Mouse (Mus musculus) cerebral cortex, adult 2 months (tissue): ENCODE results near the gene Nsun5.

Experiments used
- WGBS: fragments of 180-500 bp; shearing (Covaris S2); methylation state at CpG from one replicate; pipeline ENCODE4 v1.1.7; 2018; 5-methylcytosine and 5-hydroxymethylcytosine counted together

The Nsun5 gene

DNA sequence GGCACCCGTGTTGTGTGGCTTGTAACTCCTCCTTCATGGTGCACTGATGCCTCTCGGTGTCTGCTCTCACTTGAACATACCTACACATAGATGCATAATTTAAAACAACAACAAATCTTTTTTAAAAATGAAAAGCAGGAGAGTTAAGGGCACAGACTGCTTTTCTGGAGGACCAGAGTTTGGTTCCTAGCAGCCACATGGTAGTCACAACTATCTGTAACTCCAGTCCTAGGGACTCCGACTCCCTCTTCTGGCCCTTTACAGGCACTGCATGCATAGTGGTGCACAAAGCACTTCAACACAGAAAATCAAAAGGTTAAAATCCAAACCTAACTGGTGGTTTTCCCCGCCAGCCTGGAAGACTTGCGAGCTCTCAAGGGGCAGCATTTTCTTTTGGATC lies 3.8 kb downstream of the Nsun5 start:
- WGBS, result 95% methylated on average over 5 of the region's 5 CpGs

DNA sequence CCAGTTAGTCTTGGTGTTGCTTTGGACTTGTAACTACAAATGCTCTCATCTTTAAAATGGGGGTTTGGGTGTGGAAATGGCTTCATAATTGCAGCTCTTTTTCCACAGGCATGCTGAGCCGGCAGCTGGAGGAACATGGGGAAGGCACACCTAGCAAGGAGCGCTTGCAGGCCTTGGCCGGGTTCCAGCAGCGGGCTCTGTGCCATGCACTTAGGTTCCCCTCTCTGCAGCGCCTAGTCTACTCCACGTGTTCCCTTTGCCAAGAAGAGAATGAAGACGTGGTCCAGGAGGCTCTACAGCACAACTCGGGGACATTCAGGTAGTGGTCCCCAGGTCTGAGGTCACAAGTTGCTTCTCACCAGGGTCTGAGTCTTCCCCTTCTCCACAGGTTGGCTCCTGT lies 5.4 kb downstream of the Nsun5 start:
- 37% methylated on average over 8 of the region's 8 CpGs for WGBS

DNA sequence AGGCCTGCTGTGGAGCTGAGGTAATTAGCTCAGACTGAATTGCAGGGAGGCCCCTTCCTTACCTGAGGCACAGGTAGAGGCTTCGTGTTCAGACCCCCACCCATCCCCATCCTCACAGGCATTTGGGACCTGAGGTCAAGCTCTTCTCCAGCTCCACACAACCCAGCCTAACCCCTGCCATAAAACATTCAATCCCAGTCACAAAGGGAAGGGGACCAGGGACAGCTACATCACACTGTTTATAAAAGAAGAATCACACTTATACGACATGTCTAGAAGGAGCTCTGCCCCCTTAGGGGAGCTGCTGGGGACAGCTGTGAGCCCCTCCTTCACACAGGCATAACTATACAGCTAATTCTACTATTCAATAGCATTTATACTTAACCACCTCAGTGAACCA lies 6.6 kb downstream of the Nsun5 start:
- WGBS, result 59% methylated on average over 2 of the region's 2 CpGs

DNA sequence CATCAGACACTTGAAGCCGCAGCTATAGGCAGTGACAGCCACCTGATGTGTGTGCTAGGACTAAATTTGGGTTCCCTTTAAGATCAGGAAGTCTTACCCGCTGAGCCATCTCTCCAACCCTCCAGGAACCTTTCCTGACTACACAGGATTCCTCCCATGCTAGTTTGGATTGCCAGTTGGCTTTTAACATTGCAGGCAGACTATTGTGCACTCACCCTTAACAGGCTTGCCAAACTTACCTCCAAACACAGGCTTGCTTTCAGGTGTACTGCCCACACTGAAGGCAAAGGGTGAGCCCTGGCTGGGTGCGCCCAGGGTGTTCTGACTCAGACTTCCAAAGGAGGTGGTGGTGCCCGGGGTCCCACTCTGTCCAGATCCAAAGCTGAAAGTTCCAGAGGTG lies 10.9 kb downstream of the Nsun5 start:
- WGBS, result 81% methylated on average over 4 of the region's 4 CpGs

DNA sequence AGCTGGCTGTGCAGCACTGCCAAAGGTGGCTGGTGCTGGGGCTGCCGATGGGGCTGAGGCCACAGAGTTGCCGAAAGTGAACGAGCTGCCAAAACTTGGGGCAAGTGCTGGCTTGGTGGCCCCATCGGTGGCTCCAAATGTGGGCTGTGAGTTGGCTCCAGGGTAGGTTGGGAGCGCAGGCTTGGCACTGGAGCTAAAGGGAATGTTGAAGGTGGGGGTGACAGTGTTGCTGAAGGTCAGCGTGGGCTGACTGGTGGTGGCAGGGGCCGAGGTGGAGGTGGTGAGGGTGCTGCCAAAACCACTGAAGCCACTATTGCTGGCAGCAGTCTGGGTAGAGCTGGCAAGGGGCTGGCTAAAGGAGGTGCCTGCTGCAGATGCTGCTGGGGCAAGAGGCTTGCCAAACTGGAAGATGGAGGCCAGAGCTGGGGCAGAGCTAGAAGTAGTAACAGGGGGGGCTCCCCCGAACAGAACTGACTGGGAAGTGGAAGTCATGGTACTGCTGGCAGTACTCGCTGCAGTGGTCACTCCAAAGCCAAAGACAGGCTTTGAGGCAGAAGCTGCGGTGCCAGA lies 11.7 kb downstream of the Nsun5 start:
- WGBS, result 79% methylated on average over 10 of the region's 10 CpGs

DNA sequence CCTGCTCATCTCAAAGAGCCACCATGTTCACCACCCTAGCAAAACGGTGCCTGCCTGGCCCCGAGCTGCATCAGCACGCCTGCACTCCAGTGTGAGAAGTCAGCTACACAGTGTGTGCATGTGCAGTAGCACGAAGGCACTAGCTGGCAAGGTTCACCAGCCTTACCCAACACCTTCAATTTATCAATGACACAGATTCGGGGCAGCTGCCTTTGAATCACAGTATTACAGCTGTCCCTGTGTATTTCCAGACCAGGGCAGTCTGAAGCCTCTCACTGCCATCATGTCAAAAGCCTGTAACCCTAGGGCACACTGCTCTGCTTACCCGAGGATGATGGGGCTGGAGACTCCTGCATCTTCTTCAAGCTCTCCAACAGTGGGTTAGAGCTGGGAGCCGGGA lies 13.0 kb downstream of the Nsun5 start:
- 86% methylated on average over 7 of the region's 7 CpGs for WGBS

DNA sequence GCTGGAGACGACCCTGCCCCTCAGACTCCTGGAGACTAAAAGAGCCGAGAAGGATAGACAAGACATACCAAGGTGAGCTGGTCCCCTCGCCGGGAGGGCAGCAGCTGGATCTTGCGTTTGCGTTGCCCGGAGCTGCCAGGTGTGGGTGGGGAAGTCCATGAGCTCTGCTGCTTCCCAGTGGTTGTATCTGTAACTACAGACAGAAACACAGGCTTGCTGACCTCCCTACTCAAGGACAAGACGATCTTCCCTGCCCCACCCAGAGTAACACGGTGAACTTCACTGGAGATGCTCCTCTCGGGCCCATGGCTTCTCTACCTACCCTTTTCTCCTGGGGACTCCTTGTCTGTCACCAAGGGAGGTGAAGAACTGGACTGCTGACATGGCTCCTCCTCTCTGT lies 14.0 kb downstream of the Nsun5 start:
- 67% methylated on average over 10 of the region's 10 CpGs for WGBS

DNA sequence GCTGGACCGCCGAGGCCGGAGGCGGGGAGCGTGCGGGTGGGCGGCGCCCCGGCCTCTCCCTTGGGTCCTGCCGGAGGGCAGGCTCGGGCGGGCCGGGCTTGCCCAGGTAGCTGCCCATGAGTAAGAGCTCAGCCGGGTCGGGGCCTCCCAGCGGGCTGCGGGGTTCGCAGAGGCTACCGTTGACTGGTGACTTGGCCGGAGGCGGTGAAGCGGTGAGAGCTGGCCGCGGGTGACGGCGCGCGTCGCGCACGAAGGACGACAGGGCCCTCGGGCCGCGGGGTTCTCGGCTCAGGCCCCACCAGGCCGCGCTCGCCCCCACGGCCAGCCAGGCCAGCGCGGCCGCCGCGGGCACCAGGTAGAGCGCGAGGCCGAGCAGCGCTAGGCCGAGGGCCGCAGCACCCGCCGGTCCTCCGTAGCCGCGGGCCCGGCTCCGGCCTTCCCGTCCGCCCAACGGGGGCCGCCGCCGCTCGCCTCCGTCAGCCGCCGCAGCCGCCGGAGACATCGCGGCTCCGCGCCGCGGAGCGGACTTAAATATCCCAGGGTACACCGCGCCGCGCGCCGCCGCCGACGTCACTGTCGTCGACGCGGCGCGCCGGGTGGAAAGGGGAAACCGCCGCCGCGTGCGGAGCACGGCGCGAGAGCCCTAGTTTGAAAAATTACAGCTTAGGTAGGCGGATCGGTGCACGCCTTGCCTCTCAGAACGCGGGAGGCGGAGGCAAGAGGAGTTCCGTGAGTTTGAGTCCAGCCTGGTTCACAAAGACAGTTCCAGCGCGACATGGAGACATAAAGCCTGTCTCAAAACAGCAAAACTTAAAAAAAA lies 24.5 kb downstream of the Nsun5 start, which contains the start of gene Pom121:
Gene Pom121 (minus strand): TSS at position 543 of the 820 bp plus-strand sequence.
- under 1% methylated on average over 104 of the region's 110 CpGs for WGBS

DNA sequence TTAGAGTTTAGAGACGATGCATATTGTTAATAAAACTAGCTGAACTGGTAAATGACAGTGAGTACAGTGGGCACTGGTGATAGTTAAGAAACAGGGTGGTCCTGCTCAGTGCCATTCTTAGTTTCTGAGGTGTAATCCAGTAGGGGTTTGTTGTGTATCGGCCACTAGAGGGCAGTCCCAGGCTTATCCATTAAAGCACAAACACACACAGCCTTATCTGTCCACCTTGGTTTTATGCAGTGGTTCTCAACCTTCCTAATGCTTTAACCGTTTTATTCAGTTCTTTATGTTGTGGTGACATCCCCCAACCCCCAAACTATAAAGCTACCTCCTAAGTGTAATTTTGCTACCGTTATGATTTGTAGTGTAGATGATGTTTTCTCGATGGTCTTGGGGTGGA lies 26.1 kb downstream of the Nsun5 start:
- WGBS, result 47% methylated on average over 5 of the region's 5 CpGs

DNA sequence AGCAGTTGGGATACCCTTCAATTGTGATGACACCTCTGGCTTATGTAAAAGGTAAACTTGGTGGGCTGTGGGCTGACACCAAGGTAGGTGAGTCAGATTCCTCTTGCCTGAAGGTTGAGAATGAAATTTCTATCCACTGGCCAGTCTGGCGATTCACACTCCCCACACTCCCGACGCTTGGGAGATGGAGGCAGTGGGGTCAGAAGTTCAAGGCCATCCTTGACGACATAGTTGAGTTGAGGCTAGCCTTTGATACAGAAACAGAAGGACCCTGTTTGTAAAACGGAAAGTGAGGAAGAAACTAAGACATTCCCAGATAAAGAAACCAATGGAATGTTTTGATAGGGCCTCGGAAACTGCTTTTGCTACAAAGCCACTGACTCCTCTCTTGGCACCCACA lies 29.6 kb downstream of the Nsun5 start:
- 71% methylated on average over 6 of the region's 6 CpGs for WGBS

DNA sequence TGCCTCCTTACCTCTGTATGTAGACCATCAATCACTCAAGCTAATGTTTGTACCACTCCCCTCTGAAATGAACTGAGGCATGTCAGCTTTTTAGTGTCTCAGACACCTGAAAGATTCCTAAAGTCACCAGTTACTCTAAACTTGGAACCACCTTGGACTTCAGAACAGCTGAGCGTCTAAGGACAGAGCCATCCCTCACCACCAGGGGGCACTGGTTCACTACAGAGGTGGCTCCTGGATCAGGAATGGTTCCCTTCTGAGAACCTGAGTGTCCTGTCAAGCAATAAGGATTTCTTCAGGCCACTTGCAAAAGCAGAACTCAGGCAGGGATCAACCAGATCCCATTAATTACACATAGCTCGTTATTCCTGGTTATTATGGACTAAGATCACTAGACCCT lies 30.5 kb downstream of the Nsun5 start:
- 3% methylated on average over 2 of the region's 2 CpGs for WGBS

DNA sequence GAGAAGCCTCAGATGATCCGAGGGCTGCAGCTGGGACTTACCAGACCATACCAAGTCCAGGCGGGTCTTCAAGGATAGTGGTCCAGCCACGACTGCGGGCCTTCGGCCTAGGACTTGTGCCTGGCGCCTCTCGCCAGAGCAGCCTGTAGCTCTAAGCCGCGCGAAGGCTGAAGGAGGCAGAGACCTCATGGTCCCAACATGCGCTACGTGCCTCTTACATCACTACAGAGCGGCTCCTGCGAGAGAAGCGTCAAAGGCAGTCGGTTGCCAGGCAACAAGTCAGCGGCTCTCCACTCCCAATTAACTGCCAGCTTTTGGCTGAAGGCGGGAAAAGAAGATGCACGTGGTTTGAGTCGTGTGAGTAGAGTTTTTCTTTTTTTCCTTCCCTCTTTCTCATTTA lies 34.9 kb downstream of the Nsun5 start:
- whole genome bisulfite sequencing, result 23% methylated on average over 20 of the region's 20 CpGs

DNA sequence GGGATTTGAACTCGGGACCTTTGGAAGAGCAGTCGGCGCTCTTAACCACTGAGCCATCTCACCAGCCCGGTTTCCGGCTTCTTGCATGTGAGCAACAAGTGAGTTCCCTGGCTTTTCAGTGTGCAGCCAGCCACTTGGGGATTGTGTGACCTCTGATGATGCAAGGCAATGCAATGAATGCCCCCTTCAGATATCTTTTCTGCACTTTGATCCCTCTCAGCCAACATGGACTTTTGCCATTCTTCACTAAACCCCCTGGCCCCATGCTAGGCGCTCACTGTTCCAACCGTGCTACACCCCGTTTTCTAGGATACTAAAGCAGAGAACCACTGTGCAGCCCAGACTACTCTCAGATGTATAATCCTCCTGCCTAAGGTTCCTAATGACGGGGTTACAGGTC lies 35.7 kb downstream of the Nsun5 start:
- WGBS, result 82% methylated on average over 9 of the region's 9 CpGs

DNA sequence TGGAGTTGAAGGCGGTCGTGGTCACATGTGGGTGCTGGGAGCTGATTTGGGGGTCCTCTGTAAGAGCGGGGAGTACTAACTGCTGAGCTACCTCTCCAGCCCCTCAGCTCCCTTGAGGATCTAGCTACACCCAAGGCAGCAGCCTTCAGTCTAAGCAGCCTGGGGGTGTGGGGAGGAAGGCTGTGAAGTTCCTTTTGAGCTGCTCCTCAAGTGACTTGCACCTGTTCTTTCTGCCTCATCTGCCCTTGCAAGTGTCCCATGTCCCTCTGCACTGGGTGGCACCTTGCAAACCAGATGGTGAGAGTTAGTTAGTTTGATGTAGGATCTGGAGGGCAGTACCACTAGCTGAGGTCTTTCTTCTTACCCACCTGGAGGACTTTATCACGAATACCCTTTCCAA lies 38.4 kb downstream of the Nsun5 start:
- 88% methylated on average over 4 of the region's 4 CpGs for WGBS

DNA sequence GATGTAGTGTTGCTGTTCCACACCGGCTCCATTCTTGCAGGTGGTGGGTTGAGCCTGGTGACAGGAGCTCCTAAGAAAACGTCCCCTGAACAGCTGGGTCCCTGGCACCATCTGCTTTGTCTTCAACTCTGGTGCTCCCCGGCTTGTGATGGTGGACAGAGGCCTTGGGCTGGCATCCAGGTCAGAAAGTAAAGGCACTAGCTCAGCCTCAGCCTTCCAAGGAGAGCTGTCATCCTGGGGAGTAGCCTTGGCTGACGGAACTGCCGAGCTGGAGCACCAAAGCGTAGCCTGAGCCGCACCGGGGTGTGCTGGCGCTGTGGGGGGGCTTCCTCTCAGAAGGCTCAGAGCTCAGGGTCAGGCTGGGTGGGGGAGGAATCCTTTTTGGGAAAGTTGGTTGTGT lies 40.5 kb downstream of the Nsun5 start:
- WGBS, result 90% methylated on average over 9 of the region's 9 CpGs
